Mouse (Mus musculus) ES-E14 (cell line): ENCODE results near the gene Pex19. TPM values are rescaled to one million over a fixed set of nuclear protein-coding genes. Genes with fewer than 3 reads are reported as not detected.

Experiments used
- DNase-seq: peaks from one replicate; pipeline ENCODE4 v3.0.0-alpha.2; 2013; ENCODE audit warnings: low read depth, low spot score
- H3K27ac ChIP-seq: 2 replicates; pipeline ENCODE4 v1.5.1; 2012; ENCODE audit warnings: low read depth, mild to moderate bottlenecking, low read length, moderate library complexity, mixed read lengths; ENCODE audit not compliant: poor library complexity, insufficient read depth, severe bottlenecking
- H3K36me3 ChIP-seq: 2 replicates; pipeline ENCODE4 v1.6.1; 2012; ENCODE audit warnings: mild to moderate bottlenecking, low read length, moderate library complexity, mixed read lengths; ENCODE audit not compliant: control insufficient read depth, poor library complexity, insufficient read depth, severe bottlenecking
- H3K4me1 ChIP-seq, 2 experiments: fragments of 150-350 bp in 1 of 2; sonication (generic) in 1 of 2; 2 replicates each; pipeline ENCODE4 v1.6.1; 2012; ENCODE audit warnings: low read length in 2 of 2, mild to moderate bottlenecking in 1 of 2, mixed read lengths in 1 of 2; ENCODE audit not compliant: control insufficient read depth in 2 of 2, insufficient read depth in 2 of 2, poor library complexity in 1 of 2
- H3K4me3 ChIP-seq, 2 experiments: fragments of 150-350 bp in 1 of 2; sonication (generic) in 1 of 2; 2 replicates each; pipeline ENCODE4 v1.5.1; 2012; ENCODE audit warnings: low read length in 2 of 2, low read depth in 1 of 2, mild to moderate bottlenecking in 1 of 2, mixed read lengths in 1 of 2; ENCODE audit not compliant: insufficient read depth in 1 of 2, poor library complexity in 1 of 2, severe bottlenecking in 1 of 2
- H3K9ac ChIP-seq: 2 replicates; pipeline ENCODE4 v1.6.1; 2012; ENCODE audit warnings: low read depth, mild to moderate bottlenecking, low read length, mixed read lengths; ENCODE audit not compliant: poor library complexity, insufficient read depth, severe bottlenecking
- H3K9me3 ChIP-seq: fragments of 150-350 bp; sonication (generic); 2 replicates; pipeline ENCODE4 v1.6.1; 2012; ENCODE audit warnings: low read depth, mild to moderate bottlenecking, low read length; ENCODE audit not compliant: control insufficient read depth, insufficient read depth
- CHD2 ChIP-seq: IDR thresholded peaks from 2 replicates; pipeline ENCODE4 v1.6.1; 2014; ENCODE audit warnings: mild to moderate bottlenecking, low read depth, low read length, inconsistent platforms
- HCFC1 ChIP-seq: IDR thresholded peaks from 2 replicates; pipeline ENCODE4 v1.6.1; 2012; ENCODE audit warnings: low read length, inconsistent platforms, borderline replicate concordance; ENCODE audit not compliant: insufficient read depth
- MAFK ChIP-seq: IDR thresholded peaks from 2 replicates; pipeline ENCODE4 v1.6.1; 2014; ENCODE audit warnings: mild to moderate bottlenecking, low read depth, low read length, inconsistent platforms; ENCODE audit not compliant: insufficient read depth
- ZC3H11A ChIP-seq: IDR thresholded peaks from 2 replicates; pipeline ENCODE4 v1.6.1; 2012; ENCODE audit warnings: low read depth, mild to moderate bottlenecking, inconsistent platforms, low read length, borderline replicate concordance
- ZNF384 ChIP-seq: IDR thresholded peaks from 2 replicates; pipeline ENCODE4 v1.6.1; 2012; ENCODE audit warnings: low read depth, low read length, inconsistent platforms
- in situ Hi-C, 2 experiments: fragments of 600-800 bp; cut with MboI; formaldehyde crosslinking; loops; one replicate each; pipeline ENCODE4 v1.15.1; 2025; ENCODE audit warnings: low sequenced_read_pairs in 2 of 2, inconsistent platforms in 1 of 2; ENCODE audit not compliant: unreplicated experiment in 2 of 2
- total RNA-seq: library from RNA; depleted of rRNA; stranded (reverse); fragments of 300-350 nt; gene quantifications from 2 replicates; pipeline ENCODE4 v1.2.3, GENCODE M21; 2012

Gene Pex19
- total RNA-seq, 1 experiment, result 81.7 TPM

DNA sequence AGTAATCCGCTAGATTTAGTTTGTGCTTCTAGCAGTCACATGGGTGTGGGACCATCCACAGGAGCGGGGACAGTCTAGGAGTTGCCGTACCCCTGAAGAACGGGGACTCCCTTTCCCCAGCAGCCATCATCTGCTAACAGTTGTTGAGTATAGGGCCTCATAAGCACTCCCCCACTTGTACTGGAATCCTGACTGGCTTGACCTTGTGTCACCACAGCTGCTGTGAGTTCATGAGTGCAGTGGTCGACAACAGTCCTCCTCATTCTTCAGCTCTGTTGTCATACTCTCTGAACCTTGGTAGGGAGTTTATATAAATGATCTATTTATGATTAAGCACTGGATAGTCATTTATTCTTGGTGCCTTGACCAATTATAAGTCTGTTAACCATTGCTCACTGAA lies 43.3 kb downstream of the Pex19 start:
- Histone ChIP-seq H3K27ac (no peak overlapping the region), H3K9ac (no peak overlapping the region), H3K4me1 (no peaks in the 10 kb centered on the region), H3K36me3 (peaks cover 20% of the 10 kb centered on the region), H3K4me3 (no peak overlapping the region), H3K9me3 (no peaks in the 10 kb centered on the region)
- DNase-seq, result no peak
- no peak for TF ChIP-seq MAFK
- no peak for TF ChIP-seq ZC3H11A
- TF ChIP-seq CHD2, result no peak
- no peak for TF ChIP-seq HCFC1
- no peak for TF ChIP-seq ZNF384
- in situ Hi-C loops, result no loop called here

DNA sequence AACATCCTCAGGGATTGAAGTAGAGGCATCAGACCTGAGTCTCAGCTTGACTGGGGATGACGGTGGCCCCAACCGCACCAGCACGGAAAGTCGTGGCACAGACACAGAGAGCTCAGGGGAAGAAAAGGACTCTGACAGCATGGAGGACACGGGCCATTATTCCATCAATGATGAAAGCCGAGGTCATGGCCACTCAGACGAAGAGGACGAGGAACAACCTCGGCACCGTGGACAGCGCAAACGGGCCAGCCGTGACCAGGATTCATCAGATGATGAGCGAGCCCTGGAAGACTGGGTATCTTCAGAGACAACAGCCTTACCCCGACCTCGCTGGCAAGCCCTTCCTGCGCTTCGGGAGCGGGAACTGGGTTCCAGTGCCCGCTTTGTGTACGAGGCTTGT lies 45.8 kb downstream of the Pex19 start:
- no peak overlapping the region for H3K9ac ChIP-seq
- no peak overlapping the region for H3K4me3 ChIP-seq
- H3K9me3 ChIP-seq, result no peaks in the 10 kb centered on the region
- H3K4me1 ChIP-seq, result no peaks in the 10 kb centered on the region
- no peak overlapping the region for H3K27ac ChIP-seq
- DNase-seq, result no peak
- H3K36me3 ChIP-seq, result peaks cover 22% of the 10 kb centered on the region
- in situ Hi-C loops, result no loop called here
- TF ChIP-seq ZNF384, result no peak
- no peak for TF ChIP-seq CHD2
- no peak for TF ChIP-seq MAFK
- TF ChIP-seq ZC3H11A, result no peak

- in situ Hi-C loops, result no loop called here
- H3K9ac ChIP-seq, result no peak overlapping the region
- H3K36me3 ChIP-seq, result peaks cover 24% of the 10 kb centered on the region
- no peak for DNase-seq
- H3K4me1 ChIP-seq, result no peaks in the 10 kb centered on the region
- TF ChIP-seq MAFK, result no peak
- no peak overlapping the region for H3K4me3 ChIP-seq
- no peak overlapping the region for H3K27ac ChIP-seq
- H3K9me3 ChIP-seq, result no peaks in the 10 kb centered on the region
Measured at GRCm38 (mm10) chr1:172173181-172173580, 46.6 kb downstream of the Pex19 start.

- Histone ChIP-seq H3K9ac (no peak overlapping the region), H3K9me3 (no peaks in the 10 kb centered on the region), H3K27ac (no peak overlapping the region), H3K4me1 (no peaks in the 10 kb centered on the region), H3K4me3 (no peak overlapping the region), H3K36me3 (peaks cover 17% of the 10 kb centered on the region)
- DNase-seq, result no peak
- in situ Hi-C loops, result no loop called here
- TF ChIP-seq HCFC1, result no peak
Measured at GRCm38 (mm10) chr1:172177791-172178190, 51.2 kb downstream of the Pex19 start.

DNA sequence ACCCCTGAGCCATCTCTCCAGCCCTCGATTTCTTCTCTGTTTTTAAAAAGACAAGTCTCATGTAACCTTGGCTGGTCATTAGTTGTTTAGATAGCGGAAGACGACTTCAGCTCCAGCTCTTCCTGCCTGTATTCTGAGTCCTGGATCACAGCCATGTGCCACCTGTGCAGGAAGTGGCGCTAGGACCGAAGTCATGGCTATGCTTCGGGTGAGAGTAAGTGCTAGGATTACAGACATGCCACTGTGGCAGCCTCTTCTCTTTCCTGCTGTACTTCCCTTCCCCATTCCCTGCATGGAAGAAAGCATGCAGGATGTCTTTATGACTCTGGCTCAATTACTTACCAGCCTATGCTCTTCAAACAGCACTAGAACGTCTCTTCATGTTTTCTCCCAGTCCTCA lies 52.5 kb downstream of the Pex19 start:
- no peak overlapping the region for H3K27ac ChIP-seq
- H3K9ac ChIP-seq, result no peak overlapping the region
- in situ Hi-C loops, result no loop called here
- H3K4me3 ChIP-seq, result no peak overlapping the region
- TF ChIP-seq ZNF384 (no peak), CHD2 (no peak), ZC3H11A (no peak), MAFK (no peak), HCFC1 (no peak)
- no peak for DNase-seq
- no peaks in the 10 kb centered on the region for H3K9me3 ChIP-seq
- H3K4me1 ChIP-seq, result no peaks in the 10 kb centered on the region
- peaks cover 10% of the 10 kb centered on the region for H3K36me3 ChIP-seq
